In genomic region chr7:110288731-110289191, GRCm38 (mm10) we compare ENCODE assay signal across 9 mouse cellular contexts.
DNase-seq lines count a peak whose midpoint lies in the region; ATAC-seq and TF ChIP-seq lines count a peak whose summit lies in the region.
"Had no signal": no experiment of that assay in that cellular context is flagged by ENCODE, and none has a peak within 500 bp of the region (broad histone marks: within the 10 kb centered on the region; RNA-seq: fewer than 3 reads in every experiment).

No protein-coding gene starts in this region.

- no peak overlapping the region for H3K4me2 ChIP-seq in hindbrain, embryonic 15.5 days
- H3K4me2 ChIP-seq in hindbrain, embryonic 12.5 days (replicated peaks): no peak overlapping the region

- ATAC-seq in hindbrain, embryonic 15.5 days (ENCODE audit: low FRiP score, low read depth): peak; percentile 32; the same call in 1 of the 2 replicates
- ATAC-seq in hindbrain, embryonic 12.5 days (ENCODE audit: low FRiP score): no peak

- H3K27ac ChIP-seq in hindbrain, embryonic 15.5 days (replicated peaks): no peak overlapping the region
- no peak overlapping the region for H3K27ac ChIP-seq in hindbrain, embryonic 12.5 days
- peak overlapping the region; percentile 48; the same call in 1 of the 2 replicates for H3K27ac ChIP-seq in small intestine, adult 2 months (ENCODE audit: insufficient read depth, low read depth, low read length)

- TF ChIP-seq POLR2A in small intestine, adult 2 months (IDR thresholded peaks at IDR 0.05; ENCODE audit: low read depth, low read length): no peak

- peak; percentile 50 to 74 for DNase-seq in adrenal gland, postnatal 36 days
- peak; percentile 90 to 91 for DNase-seq in heart, adult 18-20 months
- DNase-seq in kidney, postnatal 10 days: peak; percentile 90
- no peak for DNase-seq in T-cell, adult 2 months (ENCODE audit: low spot score)
- DNase-seq in retina, embryonic 14.5 days (ENCODE audit: low spot score): no peak

- peaks cover 6% of the 10 kb centered on the region; the same call in 1 of the 2 replicates for H3K4me1 ChIP-seq in hindbrain, embryonic 15.5 days (replicated peaks)
- H3K4me1 ChIP-seq in hindbrain, embryonic 12.5 days: no peaks in the 10 kb centered on the region
- H3K4me1 ChIP-seq in small intestine, adult 2 months (ENCODE audit: control insufficient read depth, insufficient read depth, insufficient read length, low read length): peaks cover 10% of the 10 kb centered on the region

- H3K9me3 ChIP-seq in hindbrain, embryonic 15.5 days: no peaks in the 10 kb centered on the region
- no peaks in the 10 kb centered on the region; the same call in 1 of the 2 replicates for H3K9me3 ChIP-seq in hindbrain, embryonic 12.5 days (replicated peaks)

- H3K36me3 ChIP-seq in hindbrain, embryonic 15.5 days: no peaks in the 10 kb centered on the region
- no peaks in the 10 kb centered on the region for H3K36me3 ChIP-seq in hindbrain, embryonic 12.5 days
- no peaks in the 10 kb centered on the region for H3K36me3 ChIP-seq in small intestine, adult 2 months (ENCODE audit: control insufficient read depth, insufficient read depth, low read length)

- 65% methylated on average over 6 of the region's 6 CpGs for WGBS in hindbrain, embryonic 15.5 days
- whole genome bisulfite sequencing in hindbrain, embryonic 12.5 days: 65% methylated on average over 6 of the region's 6 CpGs
- WGBS in small intestine, adult 2 months: 87% methylated on average over 6 of the region's 6 CpGs

- H3K4me3 ChIP-seq in hindbrain, embryonic 15.5 days: no peak overlapping the region
- H3K4me3 ChIP-seq in hindbrain, embryonic 12.5 days: no peak overlapping the region
- H3K4me3 ChIP-seq in small intestine, adult 2 months (ENCODE audit: low read depth, low read length): no peak overlapping the region
- H3K4me3 ChIP-seq: erythroblast, embryonic 14.5 days had no signal

- no peak for TF ChIP-seq CTCF in small intestine, adult 2 months (IDR thresholded peaks at IDR 0.05; ENCODE audit: extremely low read depth, insufficient read length, insufficient replicate concordance, low read depth, low read length)

- H3K27me3 ChIP-seq in hindbrain, embryonic 15.5 days: no peaks in the 10 kb centered on the region
- no peaks in the 10 kb centered on the region for H3K27me3 ChIP-seq in hindbrain, embryonic 12.5 days
- H3K27me3 ChIP-seq in small intestine, adult 2 months (ENCODE audit: control insufficient read depth, insufficient read depth, low read length): no peaks in the 10 kb centered on the region

- no peak overlapping the region for H3K9ac ChIP-seq in hindbrain, embryonic 15.5 days
- no peak overlapping the region for H3K9ac ChIP-seq in hindbrain, embryonic 12.5 days

Comparison
In these comparisons a context has a peak if more than half of its experiments do, and no peak if none do; other contexts are left out.
1. DNase-seq: peak in adrenal gland, postnatal 36 days (2 of 2), heart, adult 18-20 months (2 of 2) and kidney, postnatal 10 days (single experiment); none in T-cell, adult 2 months (single experiment) and retina, embryonic 14.5 days (single experiment).